Mouse (Mus musculus): ENCODE measurements at regions not wholly inside any gene's neighbourhood (a gene's known extent, or its start where the extent isn't known, plus 50 kb on each side); places are given as distances from the start of the nearest gene placed in this dataset.

DNA sequence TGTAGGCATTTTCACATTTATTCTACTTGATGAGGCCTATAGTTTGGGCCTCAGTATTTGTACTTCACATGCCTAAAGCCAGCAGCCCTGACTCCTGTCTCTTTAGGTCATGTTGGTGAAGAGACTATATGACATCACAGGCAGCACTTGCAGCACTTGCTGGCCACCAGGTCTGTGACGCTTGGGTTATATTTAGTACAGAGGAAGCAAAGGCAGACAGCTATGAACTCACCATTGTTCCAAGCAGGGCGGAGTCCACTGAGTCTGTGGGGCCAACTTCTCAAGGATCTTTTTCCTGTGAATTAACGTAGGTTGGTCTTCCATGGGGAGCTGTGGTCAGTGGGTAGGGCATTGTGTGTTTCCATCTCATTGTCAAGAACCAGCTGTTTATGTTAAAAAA lies 117.9 kb upstream of the Gm10131 start:
- TF ChIP-seq CTCF (IDR thresholded peaks at IDR 0.05; ENCODE audit: borderline replicate concordance, insufficient read depth, low read depth, low read length) = no peak
- TF ChIP-seq POLR2A (IDR thresholded peaks at IDR 0.05; ENCODE audit: borderline replicate concordance, insufficient read depth, low read length) = no peak
